Mouse (Mus musculus) heart, postnatal 0 days (tissue): ENCODE data around the gene Prkn. TPM values are rescaled to one million over a fixed set of nuclear protein-coding genes. Genes with fewer than 3 reads are reported as not detected.

Experiments
- ATAC-seq: fragments of 200-750 bp; cut with Nextera tagmentation; 2 replicates; pipeline ENCODE4 v1.8.0; 2017; ENCODE audit warnings: low read depth, moderate number of reproducible peaks, moderate library complexity; ENCODE audit not compliant: insufficient read depth
- DNase-seq: peaks from one replicate; pipeline ENCODE4 v3.0.0-alpha.2; 2016; ENCODE audit warnings: low spot score
- H3K27ac ChIP-seq: fragments of 300-500 bp; sonication (generic); 2 replicates; pipeline ENCODE4 v1.5.1; 2014; ENCODE audit warnings: low read depth, mild to moderate bottlenecking
- H3K27me3 ChIP-seq: fragments of 300-500 bp; sonication (generic); 2 replicates; pipeline ENCODE4 v1.6.1; 2014; ENCODE audit warnings: low read length, mixed read lengths; ENCODE audit not compliant: control insufficient read depth, insufficient read depth
- H3K36me3 ChIP-seq: fragments of 300-500 bp; sonication (generic); replicated peaks from 2 replicates; pipeline ENCODE4 v1.6.1; 2014; ENCODE audit warnings: low read length, mixed read lengths; ENCODE audit not compliant: control insufficient read depth, insufficient read depth
- H3K4me1 ChIP-seq: fragments of 300-500 bp; sonication (generic); 2 replicates; pipeline ENCODE4 v1.6.1; 2014; ENCODE audit warnings: antibody characterized with exemption; ENCODE audit not compliant: control insufficient read depth, insufficient read depth
- H3K4me2 ChIP-seq: fragments of 300-500 bp; sonication (generic); 2 replicates; pipeline ENCODE4 v1.6.1; 2014; ENCODE audit warnings: low read depth, mild to moderate bottlenecking, low read length, moderate library complexity
- H3K4me3 ChIP-seq: fragments of 300-500 bp; sonication (generic); 2 replicates; pipeline ENCODE4 v1.5.1; 2014; ENCODE audit warnings: low read depth, low read length
- H3K9ac ChIP-seq: fragments of 300-500 bp; sonication (generic); replicated peaks from 2 replicates; pipeline ENCODE4 v1.6.1; 2014; ENCODE audit warnings: low read depth, low read length, mixed read lengths
- H3K9me3 ChIP-seq: fragments of 300-500 bp; sonication (generic); replicated peaks from 2 replicates; pipeline ENCODE4 v1.6.1; 2016; ENCODE audit warnings: low read length; ENCODE audit not compliant: control insufficient read depth
- CTCF ChIP-seq: IDR thresholded peaks from 2 replicates; pipeline ENCODE4 v1.5.1; 2016; ENCODE audit warnings: antibody characterized with exemption, control low read depth, low read depth
- EP300 ChIP-seq: IDR thresholded peaks from 2 replicates; pipeline ENCODE4 v1.6.1; 2016; ENCODE audit warnings: antibody characterized with exemption, low read depth
- WGBS: fragments of 180-500 bp; shearing (Covaris S2); extraction: QIAGEN DNeasy Blood & Tissue Kit; methylation state at CpG from one replicate; pipeline ENCODE4 v1.1.7; 2014; 5-methylcytosine and 5-hydroxymethylcytosine counted together
- polyA plus RNA-seq: library from polyadenylated mRNA; unstranded; fragments of >200 nt; fragmentation: Nextera tagmentation; extraction: Ambion mirVana; gene quantifications from 2 replicates; pipeline ENCODE4 v1.2.1, GENCODE M21; 2015
- total RNA-seq: library from RNA; depleted of rRNA; stranded (reverse); fragments of >200 nt; gene quantifications from 2 replicates; pipeline ENCODE4 v1.2.3, GENCODE M21; 2014; ENCODE audit warnings: low replicate concordance

The Prkn gene
- total and polyA plus RNA-seq, 2 experiments from 2014 or later, result 4.5 to 14.2 TPM

GRCm38 (mm10) chr17:11315675-11316074, 475.5 kb downstream of the Prkn start:
- no peaks in the 10 kb centered on the region for H3K9me3 ChIP-seq
- DNase-seq (no peak), ATAC-seq (no peak)
- no peak overlapping the region for H3K4me2 ChIP-seq
- H3K9ac ChIP-seq, result no peak overlapping the region
- WGBS, result 77% methylated on average over 4 of the region's 4 CpGs
- no peak overlapping the region for H3K27ac ChIP-seq
- H3K36me3 ChIP-seq, result no peaks in the 10 kb centered on the region
- no peaks in the 10 kb centered on the region for H3K27me3 ChIP-seq
- no peaks in the 10 kb centered on the region for H3K4me1 ChIP-seq
- TF ChIP-seq EP300, result no peak
- no peak for TF ChIP-seq CTCF
- no peak overlapping the region for H3K4me3 ChIP-seq

- no peaks in the 10 kb centered on the region for H3K36me3 ChIP-seq
- ATAC-seq (no peak), DNase-seq (no peak)
- TF ChIP-seq EP300 (no peak), CTCF (no peak)
- no peaks in the 10 kb centered on the region for H3K4me1 ChIP-seq
- no peaks in the 10 kb centered on the region for H3K27me3 ChIP-seq
- H3K4me3 ChIP-seq, result no peak overlapping the region
- H3K9me3 ChIP-seq, result no peaks in the 10 kb centered on the region
- no peak overlapping the region for H3K27ac ChIP-seq
- no peak overlapping the region for H3K4me2 ChIP-seq
- 78% methylated on average over 7 of the region's 7 CpGs for WGBS
- H3K9ac ChIP-seq, result no peak overlapping the region
Measured at GRCm38 (mm10) chr17:11318946-11319345, 478.8 kb downstream of the Prkn start.

- Histone ChIP-seq H3K36me3 (no peaks in the 10 kb centered on the region), H3K4me2 (no peak overlapping the region), H3K9ac (no peak overlapping the region), H3K27me3 (no peaks in the 10 kb centered on the region), H3K27ac (no peak overlapping the region), H3K4me1 (no peaks in the 10 kb centered on the region), H3K4me3 (no peak overlapping the region), H3K9me3 (no peaks in the 10 kb centered on the region)
- ATAC-seq (no peak), DNase-seq (no peak)
- TF ChIP-seq EP300 (no peak), CTCF (no peak)
- 74% methylated on average over 7 of the region's 7 CpGs for WGBS
Measured at GRCm38 (mm10) chr17:11319666-11320360, 479.6 kb downstream of the Prkn start.

GRCm38 (mm10) chr17:11332081-11332480, 491.9 kb downstream of the Prkn start:
- Histone ChIP-seq H3K27me3 (no peaks in the 10 kb centered on the region), H3K4me3 (no peak overlapping the region), H3K9ac (no peak overlapping the region), H3K4me1 (no peaks in the 10 kb centered on the region), H3K9me3 (no peaks in the 10 kb centered on the region), H3K36me3 (no peaks in the 10 kb centered on the region), H3K4me2 (no peak overlapping the region), H3K27ac (no peak overlapping the region)
- TF ChIP-seq CTCF (no peak), EP300 (no peak)
- ATAC-seq (no peak), DNase-seq (no peak)
- WGBS, result 62% methylated on average over 8 of the region's 8 CpGs

- Histone ChIP-seq H3K4me2 (no peak overlapping the region), H3K9ac (no peak overlapping the region), H3K4me1 (no peaks in the 10 kb centered on the region), H3K36me3 (no peaks in the 10 kb centered on the region), H3K27ac (no peak overlapping the region), H3K4me3 (no peak overlapping the region), H3K9me3 (no peaks in the 10 kb centered on the region), H3K27me3 (no peaks in the 10 kb centered on the region)
- no peak for ATAC-seq
- no peak for DNase-seq
- WGBS, result 70% methylated on average over 3 of the region's 3 CpGs
- TF ChIP-seq EP300 (no peak), CTCF (no peak)
Measured at GRCm38 (mm10) chr17:11333741-11334140, 493.6 kb downstream of the Prkn start.

- Histone ChIP-seq H3K9me3 (no peaks in the 10 kb centered on the region), H3K4me2 (no peak overlapping the region), H3K4me3 (no peak overlapping the region), H3K27ac (no peak overlapping the region), H3K36me3 (no peaks in the 10 kb centered on the region), H3K27me3 (no peaks in the 10 kb centered on the region), H3K9ac (no peak overlapping the region), H3K4me1 (no peaks in the 10 kb centered on the region)
- TF ChIP-seq CTCF (no peak), EP300 (no peak)
- 31% methylated on average over 1 of the region's 1 CpGs for WGBS
- ATAC-seq (no peak), DNase-seq (no peak)
Measured at GRCm38 (mm10) chr17:11336156-11336555, 496.0 kb downstream of the Prkn start.
